Mouse (Mus musculus): ENCODE measurements around the gene C530008M17Rik.
A peak's percentile ranks its signal among the peaks of the same experiment; 100 is the strongest.

C530008M17Rik gene

GRCm38 (mm10) chr5:76656212-76656611 lies at the start of gene C530008M17Rik:
C530008M17Rik (plus strand) TSS chr5:76656512.
- Histone ChIP-seq H3K36me3 (ENCODE audit: insufficient read depth, low read length) (no peaks in the 10 kb centered on the region), H3K4me1 (replicated peaks; ENCODE audit: low read depth, low read length) (0 out of 2 replicates have a peak, but pooled peaks cover 7% of the 10 kb centered on the region), H3K4me3 (replicated peaks; ENCODE audit: low read length) (peak within 1 kb of the TSS; percentile 87), H3K9me3 (ENCODE audit: low read length) (no peaks in the 10 kb centered on the region), H3K27me3 (ENCODE audit: insufficient read depth, low read length) (peaks cover 48% of the 10 kb centered on the region)
- TF ChIP-seq CTCF (conservative IDR thresholded peaks at IDR 0.05; ENCODE audit: low read length) (no peak), NANOG (IDR thresholded peaks at IDR 0.05; ENCODE audit: borderline replicate concordance, low read length) (no peak), POU5F1 (IDR thresholded peaks at IDR 0.05; ENCODE audit: borderline replicate concordance, low read length) (no peak)

- H3K9me3 ChIP-seq (ENCODE audit: low read length), result no peaks in the 10 kb centered on the region
- no peaks in the 10 kb centered on the region for H3K4me1 ChIP-seq (replicated peaks; ENCODE audit: low read depth, low read length)
- no peaks in the 10 kb centered on the region for H3K27me3 ChIP-seq (ENCODE audit: insufficient read depth, low read length)
- H3K36me3 ChIP-seq (ENCODE audit: insufficient read depth, low read length), result peaks cover 60% of the 10 kb centered on the region
- no peak for TF ChIP-seq NANOG (IDR thresholded peaks at IDR 0.05; ENCODE audit: borderline replicate concordance, low read length)
- no peak for TF ChIP-seq POU5F1 (IDR thresholded peaks at IDR 0.05; ENCODE audit: borderline replicate concordance, low read length)
- TF ChIP-seq CTCF (conservative IDR thresholded peaks at IDR 0.05; ENCODE audit: low read length), result no peak
- H3K4me3 ChIP-seq (replicated peaks; ENCODE audit: low read length), result no peak overlapping the region
Measured at GRCm38 (mm10) chr5:76609702-76610370, 46.5 kb upstream of the C530008M17Rik start.

- Histone ChIP-seq H3K4me1 (replicated peaks; ENCODE audit: low read depth, low read length) (no peaks in the 10 kb centered on the region), H3K4me3 (replicated peaks; ENCODE audit: low read length) (no peak overlapping the region), H3K27me3 (ENCODE audit: insufficient read depth, low read length) (no peaks in the 10 kb centered on the region), H3K36me3 (ENCODE audit: insufficient read depth, low read length) (peaks cover 63% of the 10 kb centered on the region), H3K9me3 (ENCODE audit: low read length) (no peaks in the 10 kb centered on the region)
- TF ChIP-seq POU5F1 (IDR thresholded peaks at IDR 0.05; ENCODE audit: borderline replicate concordance, low read length) (no peak), CTCF (conservative IDR thresholded peaks at IDR 0.05; ENCODE audit: low read length) (no peak), NANOG (IDR thresholded peaks at IDR 0.05; ENCODE audit: borderline replicate concordance, low read length) (no peak)
Measured at GRCm38 (mm10) chr5:76612867-76613499, 43.3 kb upstream of the C530008M17Rik start.

GRCm38 (mm10) chr5:76615276-76615675 lies 41.0 kb upstream of the C530008M17Rik start:
- no peak overlapping the region for H3K4me3 ChIP-seq (replicated peaks; ENCODE audit: low read length)
- no peaks in the 10 kb centered on the region for H3K27me3 ChIP-seq (ENCODE audit: insufficient read depth, low read length)
- TF ChIP-seq POU5F1 (IDR thresholded peaks at IDR 0.05; ENCODE audit: borderline replicate concordance, low read length), result no peak
- TF ChIP-seq CTCF (conservative IDR thresholded peaks at IDR 0.05; ENCODE audit: low read length), result no peak
- no peak for TF ChIP-seq NANOG (IDR thresholded peaks at IDR 0.05; ENCODE audit: borderline replicate concordance, low read length)
- no peaks in the 10 kb centered on the region for H3K4me1 ChIP-seq (replicated peaks; ENCODE audit: low read depth, low read length)
- H3K36me3 ChIP-seq (ENCODE audit: insufficient read depth, low read length), result peaks cover 65% of the 10 kb centered on the region
- no peaks in the 10 kb centered on the region for H3K9me3 ChIP-seq (ENCODE audit: low read length)

GRCm38 (mm10) chr5:76616196-76616747 lies 40.0 kb upstream of the C530008M17Rik start:
- Histone ChIP-seq H3K4me1 (replicated peaks; ENCODE audit: low read depth, low read length) (no peaks in the 10 kb centered on the region), H3K9me3 (ENCODE audit: low read length) (no peaks in the 10 kb centered on the region), H3K27me3 (ENCODE audit: insufficient read depth, low read length) (no peaks in the 10 kb centered on the region), H3K36me3 (ENCODE audit: insufficient read depth, low read length) (peaks cover 56% of the 10 kb centered on the region), H3K4me3 (replicated peaks; ENCODE audit: low read length) (no peak overlapping the region)
- TF ChIP-seq POU5F1 (IDR thresholded peaks at IDR 0.05; ENCODE audit: borderline replicate concordance, low read length) (no peak), NANOG (IDR thresholded peaks at IDR 0.05; ENCODE audit: borderline replicate concordance, low read length) (no peak), CTCF (conservative IDR thresholded peaks at IDR 0.05; ENCODE audit: low read length) (no peak)

- H3K36me3 ChIP-seq (ENCODE audit: insufficient read depth, low read length), result peaks cover 56% of the 10 kb centered on the region
- no peak overlapping the region for H3K4me3 ChIP-seq (replicated peaks; ENCODE audit: low read length)
- TF ChIP-seq POU5F1 (IDR thresholded peaks at IDR 0.05; ENCODE audit: borderline replicate concordance, low read length) (no peak), NANOG (IDR thresholded peaks at IDR 0.05; ENCODE audit: borderline replicate concordance, low read length) (no peak), CTCF (conservative IDR thresholded peaks at IDR 0.05; ENCODE audit: low read length) (no peak)
- no peaks in the 10 kb centered on the region for H3K4me1 ChIP-seq (replicated peaks; ENCODE audit: low read depth, low read length)
- H3K27me3 ChIP-seq (ENCODE audit: insufficient read depth, low read length), result no peaks in the 10 kb centered on the region
- H3K9me3 ChIP-seq (ENCODE audit: low read length), result no peaks in the 10 kb centered on the region
Measured at GRCm38 (mm10) chr5:76618750-76619149, 37.6 kb upstream of the C530008M17Rik start.

GRCm38 (mm10) chr5:76623759-76624158 lies 32.6 kb upstream of the C530008M17Rik start:
- Histone ChIP-seq H3K9me3 (ENCODE audit: low read length) (no peaks in the 10 kb centered on the region), H3K27me3 (ENCODE audit: insufficient read depth, low read length) (no peaks in the 10 kb centered on the region), H3K4me3 (replicated peaks; ENCODE audit: low read length) (no peak overlapping the region), H3K36me3 (ENCODE audit: insufficient read depth, low read length) (peaks cover 28% of the 10 kb centered on the region), H3K4me1 (replicated peaks; ENCODE audit: low read depth, low read length) (no peaks in the 10 kb centered on the region)
- TF ChIP-seq CTCF (conservative IDR thresholded peaks at IDR 0.05; ENCODE audit: low read length) (no peak), NANOG (IDR thresholded peaks at IDR 0.05; ENCODE audit: borderline replicate concordance, low read length) (no peak), POU5F1 (IDR thresholded peaks at IDR 0.05; ENCODE audit: borderline replicate concordance, low read length) (no peak)

- Histone ChIP-seq H3K36me3 (ENCODE audit: insufficient read depth, low read length) (peaks cover 30% of the 10 kb centered on the region), H3K9me3 (ENCODE audit: low read length) (no peaks in the 10 kb centered on the region), H3K4me1 (replicated peaks; ENCODE audit: low read depth, low read length) (no peaks in the 10 kb centered on the region), H3K4me3 (replicated peaks; ENCODE audit: low read length) (no peak overlapping the region), H3K27me3 (ENCODE audit: insufficient read depth, low read length) (no peaks in the 10 kb centered on the region)
- TF ChIP-seq POU5F1 (IDR thresholded peaks at IDR 0.05; ENCODE audit: borderline replicate concordance, low read length) (no peak), CTCF (conservative IDR thresholded peaks at IDR 0.05; ENCODE audit: low read length) (no peak), NANOG (IDR thresholded peaks at IDR 0.05; ENCODE audit: borderline replicate concordance, low read length) (no peak)
Measured at GRCm38 (mm10) chr5:76627770-76628169, 28.5 kb upstream of the C530008M17Rik start.

All from E14TG2a.4 (cell line).